Mouse (Mus musculus) spleen, postnatal 10 days (tissue): ENCODE data around the gene Gm49380.

Source experiments
- DNase-seq, 2 experiments: peaks; one replicate each; pipeline ENCODE4 v3.0.0; 2021 to 2022; ENCODE audit warnings: low spot score in 2 of 2

Gene Gm49380

DNA sequence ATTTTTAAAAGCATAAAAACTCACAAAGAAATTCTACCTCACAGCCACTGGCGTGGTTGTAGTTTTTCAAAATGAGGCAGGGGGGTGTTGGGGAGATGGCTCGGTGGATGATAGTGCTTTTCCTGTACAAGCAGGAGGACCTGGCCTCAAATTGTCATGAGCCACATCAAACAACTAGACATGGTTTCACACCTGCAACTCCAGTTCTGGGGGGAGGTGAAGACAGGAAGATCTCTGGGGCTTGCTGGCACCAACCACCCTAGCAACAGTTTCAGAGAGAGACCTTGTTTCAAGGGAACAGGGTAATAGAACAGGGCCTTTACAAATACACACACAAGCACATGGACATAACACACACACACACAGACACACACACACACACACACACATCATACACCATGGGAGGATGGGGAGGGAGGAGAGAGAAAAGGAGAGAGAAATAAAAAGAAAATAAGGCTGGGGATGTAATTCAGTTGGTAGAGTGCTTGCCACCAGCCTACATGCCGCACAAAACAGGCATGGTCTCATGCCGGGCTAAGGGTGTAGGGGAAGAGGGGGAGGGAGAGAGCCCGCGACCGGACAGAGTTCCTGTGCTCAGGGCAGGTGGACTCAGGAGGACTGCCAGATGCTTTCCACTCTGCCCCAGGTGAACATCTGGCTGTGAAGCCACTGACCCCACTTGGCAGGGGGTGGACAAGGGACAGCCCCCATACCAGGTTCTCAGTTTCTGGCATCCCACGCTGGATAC lies 91.0 kb downstream of the Gm49380 start:
- no peak for DNase-seq

GRCm38 (mm10) chr9:44020001-44020400 lies 93.3 kb downstream of the Gm49380 start:
- no peak for DNase-seq

DNA sequence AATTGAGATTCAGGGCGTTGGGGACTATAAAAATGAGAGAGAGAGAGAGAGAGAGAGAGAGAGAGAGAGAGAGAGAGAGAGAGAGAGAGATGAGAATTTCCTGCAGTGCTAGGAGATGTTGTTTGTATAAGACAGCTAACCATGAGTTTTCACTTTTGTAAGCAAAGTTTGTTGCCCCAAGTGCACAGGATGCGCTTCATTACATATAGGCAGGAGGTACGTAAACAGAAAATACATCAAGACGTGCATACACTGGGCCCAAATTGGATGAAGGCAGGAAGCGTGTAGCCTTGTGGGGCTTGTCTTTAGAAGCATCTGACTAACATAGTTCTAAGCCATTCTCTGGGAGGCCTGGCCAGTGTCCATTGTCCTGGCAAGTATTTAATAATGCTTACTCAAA lies 95.5 kb downstream of the Gm49380 start:
- DNase-seq, result no peak
